Mouse (Mus musculus) heart, embryonic 14.5 days (tissue): Measurements from ENCODE around the gene Dab1. TPM values are rescaled to one million over a fixed set of nuclear protein-coding genes. Genes with fewer than 3 reads are reported as not detected.

ENCODE experiments used
- ATAC-seq: fragments of 200-750 bp; cut with Nextera tagmentation; 2 replicates; pipeline ENCODE4 v1.8.0; 2017; ENCODE audit warnings: low read depth, moderate TSS enrichment; ENCODE audit not compliant: insufficient number of reproducible peaks, insufficient read depth, low FRiP score
- H3K27ac ChIP-seq, 2 experiments: fragments of 200-500 bp in 1 of 2; fragments of 300-500 bp in 1 of 2; sonication (generic) in 1 of 2; replicated peaks in 1 of 2; 2 replicates each; pipeline ENCODE4 v1.5.1; 2012 to 2014; ENCODE audit warnings: low read depth in 2 of 2, low read length in 2 of 2, control low read depth in 1 of 2, mild to moderate bottlenecking in 1 of 2, mixed read lengths in 1 of 2; ENCODE audit not compliant: control insufficient read depth in 1 of 2, insufficient read depth in 1 of 2
- H3K27me3 ChIP-seq: fragments of 300-500 bp; sonication (generic); 2 replicates; pipeline ENCODE4 v1.6.1; 2014; ENCODE audit warnings: mild to moderate bottlenecking, low read length, control low read depth; ENCODE audit not compliant: control insufficient read depth, insufficient read depth
- H3K36me3 ChIP-seq: fragments of 300-500 bp; sonication (generic); 2 replicates; pipeline ENCODE4 v1.6.1; 2014; ENCODE audit warnings: mild to moderate bottlenecking, control low read depth, low read length, mixed read lengths; ENCODE audit not compliant: control insufficient read depth, insufficient read depth
- H3K4me1 ChIP-seq, 2 experiments: fragments of 200-500 bp in 1 of 2; fragments of 300-500 bp in 1 of 2; sonication (generic) in 1 of 2; 2 replicates each; pipeline ENCODE4 v1.6.1; 2012 to 2014; ENCODE audit warnings: low read length in 2 of 2, control low read depth in 1 of 2, mixed read lengths in 1 of 2; ENCODE audit not compliant: control insufficient read depth in 2 of 2, insufficient read depth in 2 of 2
- H3K4me2 ChIP-seq: fragments of 300-500 bp; sonication (generic); 2 replicates; pipeline ENCODE4 v1.6.1; 2014; ENCODE audit warnings: mild to moderate bottlenecking, low read length
- H3K4me3 ChIP-seq, 2 experiments: fragments of 200-500 bp in 1 of 2; fragments of 300-500 bp in 1 of 2; sonication (generic) in 1 of 2; 2 replicates each; pipeline ENCODE4 v1.5.1; 2012 to 2014; ENCODE audit warnings: low read length in 2 of 2, mild to moderate bottlenecking in 2 of 2, control low read depth in 1 of 2, low read depth in 1 of 2, moderate library complexity in 1 of 2; ENCODE audit not compliant: control insufficient read depth in 1 of 2, insufficient read depth in 1 of 2
- H3K9ac ChIP-seq: fragments of 300-500 bp; sonication (generic); 2 replicates; pipeline ENCODE4 v1.6.1; 2014; ENCODE audit warnings: mild to moderate bottlenecking, low read length
- H3K9me3 ChIP-seq: fragments of 300-500 bp; sonication (generic); 2 replicates; pipeline ENCODE4 v1.6.1; 2016; ENCODE audit warnings: low read length, control low read depth; ENCODE audit not compliant: control insufficient read depth
- whole genome bisulfite sequencing: fragments of 180-500 bp; shearing (Covaris S2); extraction: QIAGEN DNeasy Blood & Tissue Kit; methylation state at CpG from one replicate; pipeline ENCODE4 v1.1.7; 2014; 5-methylcytosine and 5-hydroxymethylcytosine counted together
- polyA plus RNA-seq: library from polyadenylated mRNA; unstranded; fragments of >200 nt; fragmentation: Nextera tagmentation; extraction: Ambion mirVana; gene quantifications from 2 replicates; pipeline ENCODE4 v1.2.1, GENCODE M21; 2014

Gene Dab1
- polyA plus RNA-seq, 1 experiment from 2014 or later: 0.99 TPM

DNA sequence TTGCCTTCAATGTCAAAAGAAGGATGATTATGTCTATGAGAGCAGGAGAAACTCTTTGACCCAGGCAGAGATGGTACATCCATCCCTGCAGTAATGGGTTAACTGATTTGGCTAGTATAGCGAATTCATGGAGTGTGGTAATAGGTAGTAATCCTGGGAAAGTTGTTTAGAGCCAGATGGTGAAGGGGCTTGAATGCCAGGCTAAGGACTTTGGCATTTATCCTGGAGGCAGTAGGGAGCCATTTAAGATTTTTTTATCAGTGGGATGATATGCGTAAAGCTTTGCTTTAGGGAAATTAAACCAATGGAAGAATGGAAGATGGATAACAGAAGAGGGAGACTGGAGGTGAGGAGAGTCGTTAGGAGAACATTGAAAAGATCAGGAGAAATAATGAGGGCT is 669.2 kb downstream of the Dab1 start:
- Histone ChIP-seq H3K4me1 (no peaks in the 10 kb centered on the region), H3K36me3 (no peaks in the 10 kb centered on the region), H3K9ac (no peak overlapping the region), H3K9me3 (no peaks in the 10 kb centered on the region), H3K4me3 (no peak overlapping the region), H3K27me3 (no peaks in the 10 kb centered on the region), H3K27ac (no peak overlapping the region), H3K4me2 (no peak overlapping the region)
- no peak for ATAC-seq
- 73% methylated on average over 3 of the region's 3 CpGs for WGBS

GRCm38 (mm10) chr4:104301764-104302163 is 682.6 kb downstream of the Dab1 start:
- no peak overlapping the region for H3K4me2 ChIP-seq
- H3K4me3 ChIP-seq: no peak overlapping the region
- no peaks in the 10 kb centered on the region for H3K4me1 ChIP-seq
- 74% methylated on average over 3 of the region's 3 CpGs for whole genome bisulfite sequencing
- H3K9ac ChIP-seq: no peak overlapping the region
- H3K27me3 ChIP-seq: no peaks in the 10 kb centered on the region
- no peak for ATAC-seq
- no peak overlapping the region for H3K27ac ChIP-seq
- H3K36me3 ChIP-seq: no peaks in the 10 kb centered on the region
- no peaks in the 10 kb centered on the region for H3K9me3 ChIP-seq

GRCm38 (mm10) chr4:104302996-104303652 is 684.0 kb downstream of the Dab1 start:
- no peaks in the 10 kb centered on the region for H3K27me3 ChIP-seq
- H3K27ac ChIP-seq: no peak overlapping the region
- H3K9ac ChIP-seq: no peak overlapping the region
- 73% methylated on average over 10 of the region's 10 CpGs for WGBS
- H3K36me3 ChIP-seq: no peaks in the 10 kb centered on the region
- no peaks in the 10 kb centered on the region for H3K4me1 ChIP-seq
- no peak overlapping the region for H3K4me3 ChIP-seq
- no peaks in the 10 kb centered on the region for H3K9me3 ChIP-seq
- H3K4me2 ChIP-seq: no peak overlapping the region
- no peak for ATAC-seq

DNA sequence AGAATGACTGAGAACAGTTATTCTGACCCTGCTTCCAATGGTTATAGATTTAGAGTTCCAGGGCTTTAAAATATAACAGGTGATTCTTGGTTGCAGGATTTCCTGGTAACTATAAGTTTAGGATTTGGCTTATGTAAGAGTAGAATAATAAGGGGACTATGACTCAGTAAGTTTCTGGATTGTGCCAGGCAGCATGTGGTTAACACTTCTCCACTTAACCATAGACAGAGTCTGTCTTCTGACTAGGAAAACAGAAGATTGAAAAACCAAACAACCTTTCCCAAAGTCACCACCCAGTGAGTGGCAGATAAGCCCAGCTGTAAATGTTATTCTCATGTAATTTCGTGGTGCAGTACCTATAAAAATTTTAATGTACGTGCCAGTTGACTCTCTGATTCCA is 688.6 kb downstream of the Dab1 start:
- no peaks in the 10 kb centered on the region for H3K36me3 ChIP-seq
- ATAC-seq: no peak
- no peak overlapping the region for H3K4me2 ChIP-seq
- H3K27ac ChIP-seq: no peak overlapping the region
- H3K9ac ChIP-seq: no peak overlapping the region
- 54% methylated on average over 2 of the region's 2 CpGs for WGBS
- no peaks in the 10 kb centered on the region for H3K9me3 ChIP-seq
- no peak overlapping the region for H3K4me3 ChIP-seq
- no peaks in the 10 kb centered on the region for H3K27me3 ChIP-seq
- no peaks in the 10 kb centered on the region for H3K4me1 ChIP-seq

DNA sequence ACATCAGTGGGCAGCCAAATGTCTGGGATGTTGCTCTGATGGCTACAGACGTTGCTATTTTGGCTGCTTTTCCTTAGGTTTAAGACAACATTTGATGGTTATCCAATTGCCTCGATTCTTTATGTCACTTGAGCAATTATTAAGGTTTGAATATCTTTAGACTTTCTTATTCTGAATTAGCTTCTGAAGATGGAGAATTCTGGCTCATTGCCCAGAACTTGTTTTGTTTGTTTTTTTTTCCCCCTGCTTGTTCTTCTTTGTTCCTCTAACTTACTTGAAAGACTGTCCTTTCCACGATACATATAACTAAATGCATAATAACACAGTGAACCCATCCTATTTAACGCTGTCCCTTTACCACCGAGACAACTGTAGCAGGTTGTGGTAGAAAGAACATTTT is 707.1 kb downstream of the Dab1 start:
- Histone ChIP-seq H3K36me3 (no peaks in the 10 kb centered on the region), H3K4me1 (no peaks in the 10 kb centered on the region), H3K27me3 (no peaks in the 10 kb centered on the region), H3K4me2 (no peak overlapping the region), H3K27ac (no peak overlapping the region), H3K9ac (no peak overlapping the region), H3K4me3 (no peak overlapping the region), H3K9me3 (no peaks in the 10 kb centered on the region)
- no peak for ATAC-seq
- 61% methylated on average over 5 of the region's 5 CpGs for WGBS

DNA sequence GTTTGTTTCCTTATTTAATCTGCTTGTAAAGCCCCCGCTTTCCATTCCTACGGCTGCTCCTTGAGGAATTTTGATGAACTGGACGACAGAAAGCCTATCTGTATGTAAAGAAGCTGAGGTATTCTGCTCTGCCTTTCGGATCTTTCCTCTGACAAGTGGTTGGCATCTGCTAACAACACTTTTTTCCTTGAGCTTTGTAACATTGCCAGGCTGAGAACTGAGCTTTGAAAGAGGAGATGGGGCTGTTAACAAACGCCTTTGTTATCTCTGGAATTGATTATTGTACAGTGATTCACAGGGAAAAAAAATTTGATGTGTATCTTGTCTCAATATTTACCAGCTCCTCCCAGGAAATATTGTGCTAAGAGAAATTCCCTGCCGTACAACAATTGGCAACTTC is 712.7 kb downstream of the Dab1 start:
- no peaks in the 10 kb centered on the region for H3K27me3 ChIP-seq
- no peak overlapping the region for H3K4me2 ChIP-seq
- 23% methylated on average over 6 of the region's 6 CpGs for WGBS
- no peaks in the 10 kb centered on the region for H3K9me3 ChIP-seq
- ATAC-seq: no peak
- no peak overlapping the region for H3K4me3 ChIP-seq
- H3K9ac ChIP-seq: no peak overlapping the region
- H3K27ac ChIP-seq: no peak overlapping the region
- no peaks in the 10 kb centered on the region for H3K36me3 ChIP-seq
- H3K4me1 ChIP-seq: peaks cover 0 to 3% of the 10 kb centered on the region in 2 experiments; a peak in 1 of 4 replicates

DNA sequence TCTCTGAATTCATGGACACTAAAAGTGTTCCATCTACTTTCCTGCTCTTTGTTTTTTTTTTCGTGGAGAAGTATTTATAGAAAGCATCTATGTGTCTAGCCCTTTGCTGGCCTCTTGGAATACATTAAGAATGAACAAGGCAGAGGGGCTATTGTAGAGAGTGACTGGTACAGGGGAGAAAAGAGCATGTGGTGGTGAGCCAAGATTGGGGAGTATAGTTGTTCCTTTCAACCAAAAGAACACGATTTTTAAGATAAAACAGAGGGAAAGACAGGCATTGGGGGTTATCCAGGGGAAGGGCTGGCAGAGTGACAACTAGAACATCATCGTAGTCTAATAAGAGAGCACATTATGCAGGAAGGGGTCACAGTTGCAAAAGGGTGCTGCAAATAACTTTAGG is 713.2 kb downstream of the Dab1 start:
- H3K4me3 ChIP-seq: no peak overlapping the region
- ATAC-seq: no peak
- no peak overlapping the region for H3K4me2 ChIP-seq
- H3K4me1 ChIP-seq: peaks cover 0 to 3% of the 10 kb centered on the region in 2 experiments; a peak in 1 of 4 replicates
- no peaks in the 10 kb centered on the region for H3K36me3 ChIP-seq
- 48% methylated on average over 3 of the region's 3 CpGs for WGBS
- H3K27me3 ChIP-seq: no peaks in the 10 kb centered on the region
- H3K9me3 ChIP-seq: no peaks in the 10 kb centered on the region
- H3K27ac ChIP-seq: no peak overlapping the region
- H3K9ac ChIP-seq: no peak overlapping the region

DNA sequence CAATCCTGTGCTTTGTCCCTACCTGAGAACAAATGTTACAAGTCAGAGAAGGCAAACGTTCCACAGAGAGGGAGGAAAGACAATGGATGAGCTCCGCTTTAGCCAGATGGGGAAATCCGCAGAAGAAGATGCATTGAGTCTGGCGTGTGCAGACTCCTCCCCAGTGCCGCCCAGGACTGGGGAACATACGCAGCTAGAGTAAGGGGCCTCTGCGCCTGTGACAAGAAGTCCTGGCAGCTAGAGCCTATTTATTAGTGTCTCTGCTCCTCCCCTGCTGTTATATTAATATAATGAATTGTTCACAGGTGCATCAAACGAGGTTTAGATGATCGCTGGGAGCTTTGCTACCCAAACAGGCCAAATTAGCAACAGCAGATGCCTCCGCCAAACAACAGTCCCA is 718.1 kb downstream of the Dab1 start:
- no peak for ATAC-seq
- H3K36me3 ChIP-seq: no peaks in the 10 kb centered on the region
- H3K4me1 ChIP-seq: peaks cover 0 to 2% of the 10 kb centered on the region in 2 experiments; a peak in 1 of 4 replicates
- H3K4me3 ChIP-seq: no peak overlapping the region
- no peak overlapping the region for H3K27ac ChIP-seq
- WGBS: 76% methylated on average over 10 of the region's 10 CpGs
- H3K27me3 ChIP-seq: no peaks in the 10 kb centered on the region
- no peaks in the 10 kb centered on the region for H3K9me3 ChIP-seq
- no peak overlapping the region for H3K9ac ChIP-seq
- H3K4me2 ChIP-seq: no peak overlapping the region
